Mouse (Mus musculus) lung, embryonic 15.5 days (tissue): ENCODE results near the gene Plekha1. TPM values are rescaled to one million over a fixed set of nuclear protein-coding genes. Genes with fewer than 3 reads are reported as not detected.

Experiments
- microRNA-seq: library from miRNA; unstranded; fragments of <30 nt; microRNA quantifications from one replicate; pipeline ENCODE4, GENCODE M21; 2016
- polyA plus RNA-seq: library from polyadenylated mRNA; unstranded; fragments of >200 nt; fragmentation: Nextera tagmentation; extraction: Ambion mirVana; gene quantifications from 2 replicates; pipeline ENCODE4 v1.2.1, GENCODE M21; 2015

Gene Plekha1
- polyA plus RNA-seq, 1 experiment from 2014 or later: 61.4 TPM

Small RNA genes lying within 50 kb of the gene (microRNA-seq; reads per million reads assigned to microRNA genes)
- gene Mir7061: not detected

Other genes starting within 250 kb of the Plekha1 start
- gene Btbd16, start 91.7 kb upstream of the Plekha1 start, polyA plus RNA-seq: not detected in 2 replicates
- 58.0 and 59.7 TPM in 2 replicates for gene Htra1, start 70.4 kb downstream of the Plekha1 start, polyA plus RNA-seq
- gene Dmbt1, start 166.3 kb downstream of the Plekha1 start, polyA plus RNA-seq: not detected in 2 replicates